Mouse (Mus musculus): Measurements from ENCODE around the gene Vav3. TPM values are rescaled to one million over a fixed set of nuclear protein-coding genes. Genes with fewer than 3 reads are reported as not detected.
A peak's percentile ranks its signal among the peaks of the same experiment; 100 is the strongest.

The Vav3 gene
- polyA plus RNA-seq, 1 experiment from 2014 or later, result 18.4 TPM

GRCm38 (mm10) chr3:109469465-109469864 lies 129.0 kb downstream of the Vav3 start:
- H3K27ac ChIP-seq (ENCODE audit: low read depth, low read length), result no peak overlapping the region
- no peaks in the 10 kb centered on the region for H3K9me3 ChIP-seq (ENCODE audit: control insufficient read depth, low read length)
- no peaks in the 10 kb centered on the region for H3K36me3 ChIP-seq (ENCODE audit: control insufficient read depth, insufficient read depth, low read length)
- H3K4me3 ChIP-seq (ENCODE audit: low read depth, low read length), result no peak overlapping the region
- ATAC-seq (ENCODE audit: low FRiP score), result no peak
- DNase-seq (ENCODE audit: low spot score, missing footprints), result no peak
- no peak overlapping the region for H3K4me2 ChIP-seq
- H3K4me1 ChIP-seq (ENCODE audit: control insufficient read depth, insufficient read depth, low read length), result no peaks in the 10 kb centered on the region
- WGBS, result 89% methylated on average over 3 of the region's 3 CpGs
- no peaks in the 10 kb centered on the region for H3K27me3 ChIP-seq (ENCODE audit: control insufficient read depth, insufficient read depth, low read length)
- H3K9ac ChIP-seq (ENCODE audit: low read length), result no peak overlapping the region

GRCm38 (mm10) chr3:109470651-109471255 lies 130.3 kb downstream of the Vav3 start:
- DNase-seq (ENCODE audit: low spot score, missing footprints) (no peak), ATAC-seq (ENCODE audit: low FRiP score) (no peak)
- no peaks in the 10 kb centered on the region for H3K27me3 ChIP-seq (ENCODE audit: control insufficient read depth, insufficient read depth, low read length)
- H3K4me3 ChIP-seq (ENCODE audit: low read depth, low read length), result no peak overlapping the region
- no peaks in the 10 kb centered on the region for H3K4me1 ChIP-seq (ENCODE audit: control insufficient read depth, insufficient read depth, low read length)
- no peaks in the 10 kb centered on the region for H3K36me3 ChIP-seq (ENCODE audit: control insufficient read depth, insufficient read depth, low read length)
- no peaks in the 10 kb centered on the region for H3K9me3 ChIP-seq (ENCODE audit: control insufficient read depth, low read length)
- no peak overlapping the region for H3K4me2 ChIP-seq
- 88% methylated on average over 1 of the region's 1 CpGs for WGBS
- H3K9ac ChIP-seq (ENCODE audit: low read length), result no peak overlapping the region
- no peak overlapping the region for H3K27ac ChIP-seq (ENCODE audit: low read depth, low read length)

GRCm38 (mm10) chr3:109476521-109476920 lies 136.1 kb downstream of the Vav3 start:
- Histone ChIP-seq H3K36me3 (ENCODE audit: control insufficient read depth, insufficient read depth, low read length) (no peaks in the 10 kb centered on the region), H3K4me3 (ENCODE audit: low read depth, low read length) (no peak overlapping the region), H3K9me3 (ENCODE audit: control insufficient read depth, low read length) (no peaks in the 10 kb centered on the region), H3K4me1 (ENCODE audit: control insufficient read depth, insufficient read depth, low read length) (no peaks in the 10 kb centered on the region), H3K9ac (ENCODE audit: low read length) (no peak overlapping the region), H3K27ac (ENCODE audit: low read depth, low read length) (no peak overlapping the region), H3K27me3 (ENCODE audit: control insufficient read depth, insufficient read depth, low read length) (no peaks in the 10 kb centered on the region), H3K4me2 (no peak overlapping the region)
- 80% methylated on average over 8 of the region's 8 CpGs for WGBS
- ATAC-seq (ENCODE audit: low FRiP score) (no peak), DNase-seq (ENCODE audit: low spot score, missing footprints) (no peak)

GRCm38 (mm10) chr3:109478297-109478696 lies 137.8 kb downstream of the Vav3 start:
- Histone ChIP-seq H3K27ac (ENCODE audit: low read depth, low read length) (no peak overlapping the region), H3K4me2 (no peak overlapping the region), H3K4me3 (ENCODE audit: low read depth, low read length) (no peak overlapping the region), H3K9me3 (ENCODE audit: control insufficient read depth, low read length) (no peaks in the 10 kb centered on the region), H3K4me1 (ENCODE audit: control insufficient read depth, insufficient read depth, low read length) (no peaks in the 10 kb centered on the region), H3K27me3 (ENCODE audit: control insufficient read depth, insufficient read depth, low read length) (no peaks in the 10 kb centered on the region), H3K36me3 (ENCODE audit: control insufficient read depth, insufficient read depth, low read length) (no peaks in the 10 kb centered on the region), H3K9ac (ENCODE audit: low read length) (no peak overlapping the region)
- DNase-seq (ENCODE audit: low spot score, missing footprints) (no peak), ATAC-seq (ENCODE audit: low FRiP score) (no peak)
- WGBS, result 83% methylated on average over 4 of the region's 4 CpGs

GRCm38 (mm10) chr3:109480625-109481024 lies 140.2 kb downstream of the Vav3 start:
- H3K27ac ChIP-seq (ENCODE audit: low read depth, low read length), result no peak overlapping the region
- no peak overlapping the region for H3K4me3 ChIP-seq (ENCODE audit: low read depth, low read length)
- no peak overlapping the region for H3K9ac ChIP-seq (ENCODE audit: low read length)
- H3K36me3 ChIP-seq (ENCODE audit: control insufficient read depth, insufficient read depth, low read length), result no peaks in the 10 kb centered on the region
- H3K9me3 ChIP-seq (ENCODE audit: control insufficient read depth, low read length), result no peaks in the 10 kb centered on the region
- no peaks in the 10 kb centered on the region for H3K4me1 ChIP-seq (ENCODE audit: control insufficient read depth, insufficient read depth, low read length)
- H3K4me2 ChIP-seq, result no peak overlapping the region
- WGBS, result 82% methylated on average over 2 of the region's 2 CpGs
- ATAC-seq (ENCODE audit: low FRiP score) (no peak), DNase-seq (ENCODE audit: low spot score, missing footprints) (peak; percentile 47)
- no peaks in the 10 kb centered on the region for H3K27me3 ChIP-seq (ENCODE audit: control insufficient read depth, insufficient read depth, low read length)

GRCm38 (mm10) chr3:109486786-109487185 lies 146.3 kb downstream of the Vav3 start:
- 92% methylated on average over 3 of the region's 3 CpGs for WGBS
- ATAC-seq (ENCODE audit: low FRiP score) (no peak), DNase-seq (ENCODE audit: low spot score, missing footprints) (peak; percentile 78)
- no peak overlapping the region for H3K27ac ChIP-seq (ENCODE audit: low read depth, low read length)
- no peak overlapping the region for H3K9ac ChIP-seq (ENCODE audit: low read length)
- no peak overlapping the region for H3K4me3 ChIP-seq (ENCODE audit: low read depth, low read length)
- no peaks in the 10 kb centered on the region for H3K27me3 ChIP-seq (ENCODE audit: control insufficient read depth, insufficient read depth, low read length)
- no peaks in the 10 kb centered on the region for H3K9me3 ChIP-seq (ENCODE audit: control insufficient read depth, low read length)
- H3K4me1 ChIP-seq (ENCODE audit: control insufficient read depth, insufficient read depth, low read length), result peaks cover 5% of the 10 kb centered on the region; the same call in 1 of the 2 replicates
- no peak overlapping the region for H3K4me2 ChIP-seq
- H3K36me3 ChIP-seq (ENCODE audit: control insufficient read depth, insufficient read depth, low read length), result no peaks in the 10 kb centered on the region

- H3K9ac ChIP-seq (ENCODE audit: low read length), result no peak overlapping the region
- ATAC-seq (ENCODE audit: low FRiP score), result no peak
- peak; percentile 75 for DNase-seq (ENCODE audit: low spot score, missing footprints)
- H3K36me3 ChIP-seq (ENCODE audit: control insufficient read depth, insufficient read depth, low read length), result no peaks in the 10 kb centered on the region
- no peak overlapping the region for H3K4me3 ChIP-seq (ENCODE audit: low read depth, low read length)
- WGBS, result 89% methylated on average over 4 of the region's 4 CpGs
- no peaks in the 10 kb centered on the region for H3K9me3 ChIP-seq (ENCODE audit: control insufficient read depth, low read length)
- H3K4me2 ChIP-seq, result no peak overlapping the region
- H3K27me3 ChIP-seq (ENCODE audit: control insufficient read depth, insufficient read depth, low read length), result no peaks in the 10 kb centered on the region
- H3K4me1 ChIP-seq (ENCODE audit: control insufficient read depth, insufficient read depth, low read length), result peaks cover 5% of the 10 kb centered on the region; the same call in 1 of the 2 replicates
- H3K27ac ChIP-seq (ENCODE audit: low read depth, low read length), result no peak overlapping the region
Observed at GRCm38 (mm10) chr3:109487823-109488222, 147.4 kb downstream of the Vav3 start.

- no peaks in the 10 kb centered on the region for H3K27me3 ChIP-seq (ENCODE audit: control insufficient read depth, insufficient read depth, low read length)
- H3K4me2 ChIP-seq, result no peak overlapping the region
- no peak overlapping the region for H3K27ac ChIP-seq (ENCODE audit: low read depth, low read length)
- WGBS, result 38% methylated on average over 4 of the region's 4 CpGs
- no peaks in the 10 kb centered on the region for H3K36me3 ChIP-seq (ENCODE audit: control insufficient read depth, insufficient read depth, low read length)
- no peak overlapping the region for H3K4me3 ChIP-seq (ENCODE audit: low read depth, low read length)
- H3K9me3 ChIP-seq (ENCODE audit: control insufficient read depth, low read length), result no peaks in the 10 kb centered on the region
- H3K9ac ChIP-seq (ENCODE audit: low read length), result no peak overlapping the region
- peak; percentile 57 for ATAC-seq (ENCODE audit: low FRiP score)
- peak; percentile 82 for DNase-seq (ENCODE audit: low spot score, missing footprints)
- H3K4me1 ChIP-seq (ENCODE audit: control insufficient read depth, insufficient read depth, low read length), result peaks cover 5% of the 10 kb centered on the region; the same call in 1 of the 2 replicates
Observed at GRCm38 (mm10) chr3:109488750-109489171, 148.3 kb downstream of the Vav3 start.

- no peaks in the 10 kb centered on the region for H3K36me3 ChIP-seq (ENCODE audit: control insufficient read depth, insufficient read depth, low read length)
- no peak overlapping the region for H3K4me3 ChIP-seq (ENCODE audit: low read depth, low read length)
- H3K4me2 ChIP-seq, result no peak overlapping the region
- 54% methylated on average over 11 of the region's 11 CpGs for WGBS
- H3K27ac ChIP-seq (ENCODE audit: low read depth, low read length), result no peak overlapping the region
- ATAC-seq (ENCODE audit: low FRiP score), result peak; percentile 10; the same call in 1 of the 2 replicates
- peaks cover 5% of the 10 kb centered on the region; the same call in 1 of the 2 replicates for H3K4me1 ChIP-seq (ENCODE audit: control insufficient read depth, insufficient read depth, low read length)
- H3K9me3 ChIP-seq (ENCODE audit: control insufficient read depth, low read length), result no peaks in the 10 kb centered on the region
- H3K9ac ChIP-seq (ENCODE audit: low read length), result no peak overlapping the region
- no peaks in the 10 kb centered on the region for H3K27me3 ChIP-seq (ENCODE audit: control insufficient read depth, insufficient read depth, low read length)
- DNase-seq (ENCODE audit: low spot score, missing footprints), result peak; percentile 85
Observed at GRCm38 (mm10) chr3:109490561-109491296, 150.3 kb downstream of the Vav3 start.
